Mouse (Mus musculus) ES-Bruce4 (cell line): ENCODE measurements around the gene Ankfn1.

Experiments
- CTCF ChIP-seq: IDR thresholded peaks from one replicate; pipeline ENCODE4 v1.8.1; 2011; ENCODE audit warnings: low read depth, low read length
- EP300 ChIP-seq: IDR thresholded peaks from 2 replicates; pipeline ENCODE4 v1.6.1; 2011; ENCODE audit warnings: low read depth, low read length; ENCODE audit not compliant: insufficient read depth
- POLR2A ChIP-seq: IDR thresholded peaks from one replicate; pipeline ENCODE4 v1.8.1; 2011; ENCODE audit warnings: low read length; ENCODE audit not compliant: insufficient read depth

DNA sequence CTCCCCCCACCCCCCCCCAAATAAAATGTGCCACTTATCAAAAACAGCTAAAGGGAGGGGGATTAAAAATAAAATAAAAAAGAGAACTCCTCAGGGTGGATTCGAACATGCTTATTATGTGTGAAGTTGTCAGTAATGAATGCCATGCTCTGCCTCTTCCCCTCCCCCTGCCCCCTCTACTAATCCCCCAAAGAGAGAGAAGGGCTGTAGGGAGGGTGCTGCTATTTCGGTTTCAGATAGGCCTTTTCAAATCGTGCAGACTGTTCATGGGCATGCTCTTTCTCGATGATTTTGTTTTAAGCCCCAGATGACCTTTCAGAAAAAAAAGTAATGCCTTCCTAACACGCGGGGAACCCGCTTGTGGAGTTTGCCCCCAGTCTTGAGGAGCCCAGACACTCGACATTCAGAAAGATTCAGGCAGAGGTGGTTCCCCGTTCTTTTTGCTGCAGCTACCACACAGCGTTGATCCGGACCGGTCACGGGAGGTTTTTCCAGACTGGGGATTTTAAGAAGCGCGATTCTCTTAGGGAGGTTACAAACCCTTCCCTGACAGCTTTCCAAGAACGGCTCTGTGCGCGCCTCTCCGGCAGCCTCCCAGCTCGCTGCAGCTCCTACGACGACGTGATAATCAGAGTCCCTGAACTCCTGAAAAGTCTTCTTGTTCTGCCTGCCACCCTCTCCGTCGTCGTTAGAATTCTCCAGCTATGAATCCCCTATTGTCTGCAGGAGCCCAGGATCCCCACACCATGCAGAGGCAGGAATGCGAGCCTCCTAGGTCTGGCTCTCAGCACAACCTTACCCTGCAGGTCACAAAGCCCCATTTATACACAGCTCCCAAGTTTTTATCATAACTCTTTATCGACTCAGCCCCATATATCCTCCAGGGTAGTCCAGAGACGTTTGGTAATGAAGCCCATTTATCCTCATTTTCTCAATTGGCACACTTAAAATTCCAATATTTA lies 232.3 kb downstream of the Ankfn1 start:
- no peak for TF ChIP-seq CTCF
- TF ChIP-seq POLR2A: no peak
- TF ChIP-seq EP300: no peak
